Mouse (Mus musculus): ENCODE measurements around the gene Asap2.

- no peak for TF ChIP-seq POLR2A (IDR thresholded peaks at IDR 0.05; ENCODE audit: control insufficient read depth in 1 of 2, insufficient read depth in 1 of 2, low read depth in 1 of 2, low read length in 2 of 2, poor library complexity in 1 of 2)
- no peak for TF ChIP-seq CTCF (IDR thresholded peaks at IDR 0.05 in 2 of 3, conservative IDR thresholded peaks at IDR 0.05 in 1 of 3; ENCODE audit: control insufficient read depth in 1 of 3, insufficient read depth in 1 of 3, low read depth in 2 of 3, low read length in 3 of 3, poor library complexity in 1 of 3, severe bottlenecking in 1 of 3)
- no peak for TF ChIP-seq POLR2AphosphoS5 (IDR thresholded peaks at IDR 0.05; ENCODE audit: borderline replicate concordance, low read depth, low read length)
- TF ChIP-seq GATA1 (IDR thresholded peaks at IDR 0.05; ENCODE audit: low read depth, low read length) = no peak
- no peak for TF ChIP-seq MAX (IDR thresholded peaks at IDR 0.05; ENCODE audit: low read length)
- no peak for TF ChIP-seq EP300 (IDR thresholded peaks at IDR 0.05; ENCODE audit: low read depth in 1 of 2, low read length in 2 of 2)
- no peak for TF ChIP-seq HCFC1 (IDR thresholded peaks at IDR 0.05; ENCODE audit: low read depth, low read length)
- no peak for TF ChIP-seq CHD2 (IDR thresholded peaks at IDR 0.05; ENCODE audit: low read length)
- no peak for TF ChIP-seq TBP (IDR thresholded peaks at IDR 0.05; ENCODE audit: low read depth, low read length)
These were observed 214.5 kb downstream of the Asap2 start for GRCm38 (mm10) chr12:21204701-21205312.

Data from MEL (cell line).